Mouse (Mus musculus) ovary, postnatal 36 days (tissue): ENCODE data around the gene Cmss1.

ENCODE experiments used
- DNase-seq: peaks from one replicate; pipeline ENCODE4 v3.0.0; 2022; ENCODE audit warnings: low spot score, mixed read lengths

Cmss1 gene

GRCm38 (mm10) chr16:57473415-57474085 lies 133.1 kb downstream of the Cmss1 start:
- no peak for DNase-seq

GRCm38 (mm10) chr16:57471071-57471470 lies 135.6 kb downstream of the Cmss1 start:
- no peak for DNase-seq

GRCm38 (mm10) chr16:57470286-57470830 lies 136.3 kb downstream of the Cmss1 start:
- no peak for DNase-seq

- no peak for DNase-seq
Observed at GRCm38 (mm10) chr16:57469869-57470268, 136.8 kb downstream of the Cmss1 start.

- DNase-seq, result no peak
Observed at GRCm38 (mm10) chr16:57469301-57469700, 137.4 kb downstream of the Cmss1 start.

GRCm38 (mm10) chr16:57465386-57465913 lies 141.2 kb downstream of the Cmss1 start:
- no peak for DNase-seq

- DNase-seq, result no peak
Observed at GRCm38 (mm10) chr16:57456003-57456402, 150.7 kb downstream of the Cmss1 start.

GRCm38 (mm10) chr16:57455573-57455972 lies 151.1 kb downstream of the Cmss1 start:
- DNase-seq, result no peak

GRCm38 (mm10) chr16:57454106-57454763 lies 152.4 kb downstream of the Cmss1 start:
- DNase-seq, result no peak

- no peak for DNase-seq
Observed at GRCm38 (mm10) chr16:57453009-57453408, 153.7 kb downstream of the Cmss1 start.

GRCm38 (mm10) chr16:57445096-57446094 lies 161.3 kb downstream of the Cmss1 start:
- no peak for DNase-seq

- no peak for DNase-seq
Observed at GRCm38 (mm10) chr16:57440706-57441437, 165.8 kb downstream of the Cmss1 start.

- DNase-seq, result no peak
Observed at GRCm38 (mm10) chr16:57439206-57439605, 167.5 kb downstream of the Cmss1 start.

GRCm38 (mm10) chr16:57438288-57438685 lies 168.4 kb downstream of the Cmss1 start:
- no peak for DNase-seq

GRCm38 (mm10) chr16:57437523-57438287 lies 169.0 kb downstream of the Cmss1 start:
- no peak for DNase-seq

GRCm38 (mm10) chr16:57434640-57435039 lies 172.0 kb downstream of the Cmss1 start:
- DNase-seq, result no peak

- no peak for DNase-seq
Observed at GRCm38 (mm10) chr16:57433671-57434070, 173.0 kb downstream of the Cmss1 start.

- DNase-seq, result no peak
Observed at GRCm38 (mm10) chr16:57433173-57433572, 173.5 kb downstream of the Cmss1 start.

- no peak for DNase-seq
Observed at GRCm38 (mm10) chr16:57431294-57431693, 175.4 kb downstream of the Cmss1 start.

GRCm38 (mm10) chr16:57428977-57429376 lies 177.7 kb downstream of the Cmss1 start:
- DNase-seq, result no peak
